Mouse (Mus musculus): ENCODE results near the gene Cdc20b.

Cdc20b gene

GRCm38 (mm10) chr13:113079021-113079420, 44.1 kb downstream of the Cdc20b start:
- in situ Hi-C loops (cut with MboI; ENCODE audit: low pct_unique_long_range_greater_than_20kb in 1 of 2, low sequenced_read_pairs in 2 of 2, unreplicated experiment in 1 of 2) = no loop called here

- in situ Hi-C loops (cut with MboI; ENCODE audit: low pct_unique_long_range_greater_than_20kb in 1 of 2, low sequenced_read_pairs in 2 of 2, unreplicated experiment in 1 of 2) = no loop called here
Observed at GRCm38 (mm10) chr13:113082101-113082500, 47.2 kb downstream of the Cdc20b start.

GRCm38 (mm10) chr13:113084732-113085131, 49.8 kb downstream of the Cdc20b start:
- in situ Hi-C loops (cut with MboI; ENCODE audit: low pct_unique_long_range_greater_than_20kb in 1 of 2, low sequenced_read_pairs in 2 of 2, unreplicated experiment in 1 of 2) = no loop called here

GRCm38 (mm10) chr13:113087226-113088017, 52.5 kb downstream of the Cdc20b start:
- in situ Hi-C loops (cut with MboI; ENCODE audit: low pct_unique_long_range_greater_than_20kb in 1 of 2, low sequenced_read_pairs in 2 of 2, unreplicated experiment in 1 of 2) = no loop called here

- in situ Hi-C loops (cut with MboI; ENCODE audit: low pct_unique_long_range_greater_than_20kb in 1 of 2, low sequenced_read_pairs in 2 of 2, unreplicated experiment in 1 of 2) = no loop called here
Observed at GRCm38 (mm10) chr13:113090489-113090888, 55.6 kb downstream of the Cdc20b start.

GRCm38 (mm10) chr13:113094618-113095017, 59.7 kb downstream of the Cdc20b start:
- in situ Hi-C loops (cut with MboI; ENCODE audit: low pct_unique_long_range_greater_than_20kb in 1 of 2, low sequenced_read_pairs in 2 of 2, unreplicated experiment in 1 of 2) = no loop called here

GRCm38 (mm10) chr13:113097011-113097410, 62.1 kb downstream of the Cdc20b start:
- in situ Hi-C loops (cut with MboI; ENCODE audit: low pct_unique_long_range_greater_than_20kb in 1 of 2, low sequenced_read_pairs in 2 of 2, unreplicated experiment in 1 of 2) = no loop called here

GRCm38 (mm10) chr13:113098406-113098805, 63.5 kb downstream of the Cdc20b start:
- in situ Hi-C loops (cut with MboI; ENCODE audit: low pct_unique_long_range_greater_than_20kb in 1 of 2, low sequenced_read_pairs in 2 of 2, unreplicated experiment in 1 of 2) = no loop called here

DNA sequence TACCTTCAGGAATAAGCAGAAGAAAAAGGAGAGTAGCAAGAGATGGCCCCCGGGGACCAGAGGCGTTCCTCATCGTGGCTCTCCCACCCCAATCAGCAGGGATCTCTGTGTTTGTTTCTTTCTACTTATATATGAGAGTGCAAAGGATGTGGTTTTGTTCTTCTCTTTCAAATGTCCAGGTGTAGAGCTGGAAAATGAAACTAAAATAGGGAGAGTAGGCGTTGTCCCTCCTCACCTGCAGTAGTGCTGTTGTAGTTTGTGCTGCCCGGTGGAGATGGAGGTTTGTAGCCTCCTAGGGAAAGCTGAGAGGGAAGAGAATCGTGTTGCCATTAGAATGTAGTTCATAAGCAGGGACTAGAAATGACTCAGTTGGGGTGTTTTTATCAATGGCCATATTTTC, 66.0 kb downstream of the Cdc20b start, which contains the start of gene Gzma:
TSS of gene Gzma (minus strand) at position 103 of the 400 bp plus-strand sequence.
- in situ Hi-C loops (cut with MboI; ENCODE audit: low pct_unique_long_range_greater_than_20kb in 1 of 2, low sequenced_read_pairs in 2 of 2, unreplicated experiment in 1 of 2) = no loop called here

GRCm38 (mm10) chr13:113101804-113102203, 66.9 kb downstream of the Cdc20b start:
- in situ Hi-C loops (cut with MboI; ENCODE audit: low pct_unique_long_range_greater_than_20kb in 1 of 2, low sequenced_read_pairs in 2 of 2, unreplicated experiment in 1 of 2) = no loop called here

DNA sequence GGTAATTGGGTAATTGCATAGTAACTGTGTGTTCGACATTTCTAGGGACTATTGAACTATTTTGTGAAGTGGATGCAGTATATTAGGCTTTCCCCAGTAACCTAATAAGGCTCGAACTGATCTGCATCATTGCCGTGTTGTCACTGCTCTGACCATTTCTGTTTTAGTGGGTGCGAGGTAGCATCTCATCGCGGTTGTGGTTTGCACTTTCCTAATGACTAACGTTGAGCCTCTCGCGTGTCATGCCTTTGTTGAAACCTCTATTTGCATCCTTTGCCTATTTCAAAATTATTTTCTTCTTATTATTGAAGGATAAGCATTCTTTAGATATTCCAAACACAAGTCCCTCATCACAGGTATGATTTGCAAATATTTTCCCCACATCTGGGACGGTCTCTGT, 69.8 kb downstream of the Cdc20b start:
- in situ Hi-C loops (cut with MboI; ENCODE audit: low pct_unique_long_range_greater_than_20kb in 1 of 2, low sequenced_read_pairs in 2 of 2, unreplicated experiment in 1 of 2) = no loop called here

DNA sequence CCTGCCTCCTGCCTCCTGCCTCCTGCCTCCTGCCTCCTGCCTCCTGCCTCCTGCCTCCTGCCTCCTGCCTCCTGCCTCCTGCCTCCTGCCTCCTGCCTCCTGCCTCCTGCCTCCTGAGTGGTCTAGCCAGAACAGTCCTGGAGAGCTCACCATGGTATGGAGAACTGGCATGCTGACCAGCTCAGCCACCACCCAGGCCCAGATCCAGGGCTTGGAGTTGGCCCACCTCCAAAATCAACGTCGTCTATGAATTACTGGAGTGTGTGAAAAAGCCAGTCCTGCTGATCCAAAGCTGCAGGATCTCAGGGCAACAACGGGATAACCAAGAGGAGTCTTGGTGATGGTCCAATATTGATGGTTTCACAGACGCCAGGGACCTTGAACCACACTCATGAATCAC, 84.1 kb downstream of the Cdc20b start:
- in situ Hi-C loops (cut with MboI; ENCODE audit: low pct_unique_long_range_greater_than_20kb in 1 of 2, low sequenced_read_pairs in 2 of 2, unreplicated experiment in 1 of 2) = no loop called here

GRCm38 (mm10) chr13:113120324-113121237, 85.7 kb downstream of the Cdc20b start:
- in situ Hi-C loops (cut with MboI; ENCODE audit: low pct_unique_long_range_greater_than_20kb in 1 of 2, low sequenced_read_pairs in 2 of 2, unreplicated experiment in 1 of 2) = no loop called here

DNA sequence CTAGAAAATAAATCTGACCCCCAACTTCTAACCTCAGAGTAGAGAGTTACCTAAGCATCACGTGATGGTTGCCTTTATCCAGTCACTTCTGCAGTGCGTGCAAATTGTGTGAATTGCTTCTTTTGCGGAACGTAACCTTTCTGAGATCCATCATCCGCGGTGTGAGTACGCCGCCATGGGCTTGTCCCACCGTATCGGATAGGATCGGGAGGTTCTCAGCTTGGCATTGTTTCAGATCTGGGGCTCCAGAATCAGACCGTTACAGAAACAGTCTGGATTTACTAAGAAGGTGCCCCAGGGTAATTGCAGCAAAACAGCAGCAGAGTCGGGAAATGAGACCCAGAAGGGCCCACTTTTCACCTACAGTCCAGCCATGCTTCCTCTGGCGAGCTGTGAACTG, 86.4 kb downstream of the Cdc20b start:
- in situ Hi-C loops (cut with MboI; ENCODE audit: low pct_unique_long_range_greater_than_20kb in 1 of 2, low sequenced_read_pairs in 2 of 2, unreplicated experiment in 1 of 2) = no loop called here

GRCm38 (mm10) chr13:113129974-113130373, 95.1 kb downstream of the Cdc20b start:
- in situ Hi-C loops (cut with MboI; ENCODE audit: low pct_unique_long_range_greater_than_20kb in 1 of 2, low sequenced_read_pairs in 2 of 2, unreplicated experiment in 1 of 2) = no loop called here

DNA sequence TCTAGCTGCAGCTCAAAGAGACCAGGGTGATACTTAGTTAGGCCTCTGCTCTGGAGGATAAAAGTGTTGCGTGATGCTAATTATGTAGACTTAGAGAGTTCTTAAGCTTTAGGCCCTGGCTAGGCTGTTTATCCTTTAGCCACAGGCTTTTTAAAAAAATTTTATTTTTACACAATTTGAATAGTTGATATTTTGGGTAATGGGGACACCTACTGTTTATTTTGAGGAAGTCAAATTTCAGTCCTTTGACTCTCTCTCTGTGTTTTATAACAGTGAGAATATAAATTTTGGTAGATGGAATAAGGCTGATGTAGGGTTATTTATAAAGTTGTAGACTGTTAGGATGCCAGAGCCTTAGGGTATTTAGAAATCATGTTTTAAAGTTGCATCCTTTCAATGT, 104.7 kb downstream of the Cdc20b start:
- in situ Hi-C loops (cut with MboI; ENCODE audit: low pct_unique_long_range_greater_than_20kb in 1 of 2, low sequenced_read_pairs in 2 of 2, unreplicated experiment in 1 of 2) = no loop called here

Data from mouse embryonic stem cell (cell line).